Mouse (Mus musculus): ENCODE measurements around the gene Foxp1.

- TF ChIP-seq CTCF (IDR thresholded peaks at IDR 0.05) (no peak), EP300 (IDR thresholded peaks at IDR 0.05) (no peak)
Measured at GRCm38 (mm10) chr6:98984626-98985025, 537.9 kb downstream of the Foxp1 start.
